Mouse (Mus musculus): ENCODE data around the gene Dgki. TPM values are rescaled to one million over a fixed set of nuclear protein-coding genes. Genes with fewer than 3 reads are reported as not detected.

Dgki gene
- polyA plus RNA-seq, 3 experiments from 2014 or later, result 0.17 to 0.75 TPM; not detected in 1

- no peak for ATAC-seq
These were observed 296.7 kb downstream of the Dgki start for GRCm38 (mm10) chr6:37003235-37003634.

- ATAC-seq, result no peak
These were observed 301.0 kb downstream of the Dgki start for GRCm38 (mm10) chr6:36998942-36999341.

GRCm38 (mm10) chr6:36994329-36994728 is 305.7 kb downstream of the Dgki start:
- no peak for ATAC-seq

GRCm38 (mm10) chr6:36990186-36990585 is 309.8 kb downstream of the Dgki start:
- ATAC-seq, result no peak

- ATAC-seq, result no peak
These were observed 311.2 kb downstream of the Dgki start for GRCm38 (mm10) chr6:36988800-36989199.

- ATAC-seq, result no peak
These were observed 318.3 kb downstream of the Dgki start for GRCm38 (mm10) chr6:36981646-36982045.

- no peak for ATAC-seq
These were observed 319.5 kb downstream of the Dgki start for GRCm38 (mm10) chr6:36980475-36980874.

GRCm38 (mm10) chr6:36978176-36978575 is 321.8 kb downstream of the Dgki start:
- ATAC-seq, result no peak

GRCm38 (mm10) chr6:36973096-36973495 is 326.9 kb downstream of the Dgki start:
- no peak for ATAC-seq

- ATAC-seq, result no peak
These were observed 327.5 kb downstream of the Dgki start for GRCm38 (mm10) chr6:36972494-36972893.

- ATAC-seq, result no peak
These were observed 330.6 kb downstream of the Dgki start for GRCm38 (mm10) chr6:36969249-36969885.

- ATAC-seq, result no peak
These were observed 339.3 kb downstream of the Dgki start for GRCm38 (mm10) chr6:36960658-36961057.

GRCm38 (mm10) chr6:36955293-36955692 is 344.7 kb downstream of the Dgki start:
- ATAC-seq, result no peak

GRCm38 (mm10) chr6:36950648-36951047 is 349.3 kb downstream of the Dgki start:
- ATAC-seq, result no peak

- no peak for ATAC-seq
These were observed 352.1 kb downstream of the Dgki start for GRCm38 (mm10) chr6:36947861-36948260.

- no peak for ATAC-seq
These were observed 362.5 kb downstream of the Dgki start for GRCm38 (mm10) chr6:36937527-36937926.

GRCm38 (mm10) chr6:36936816-36937215 is 363.2 kb downstream of the Dgki start:
- ATAC-seq, result no peak

GRCm38 (mm10) chr6:36931473-36931872 is 368.5 kb downstream of the Dgki start:
- ATAC-seq, result no peak

GRCm38 (mm10) chr6:36929781-36930180 is 370.2 kb downstream of the Dgki start:
- no peak for ATAC-seq

GRCm38 (mm10) chr6:36926455-36926854 is 373.5 kb downstream of the Dgki start:
- no peak for ATAC-seq

- ATAC-seq, result no peak
These were observed 378.0 kb downstream of the Dgki start for GRCm38 (mm10) chr6:36922006-36922405.

- no peak for ATAC-seq
These were observed 388.4 kb downstream of the Dgki start for GRCm38 (mm10) chr6:36911586-36911985.

GRCm38 (mm10) chr6:36907191-36907590 is 392.8 kb downstream of the Dgki start:
- no peak for ATAC-seq

- ATAC-seq, result no peak
These were observed 394.0 kb downstream of the Dgki start for GRCm38 (mm10) chr6:36905965-36906364.

GRCm38 (mm10) chr6:36904911-36905310 is 395.1 kb downstream of the Dgki start:
- no peak for ATAC-seq

Measured in inflammation-experienced regulatory T-cells, adult 6 months (primary cell).